Mouse (Mus musculus) intestine, embryonic 14.5 days (tissue): ENCODE results near the gene Gm10803. TPM values are rescaled to one million over a fixed set of nuclear protein-coding genes. Genes with fewer than 3 reads are reported as not detected.

Source experiments
- ATAC-seq: fragments of 200-750 bp; cut with Nextera tagmentation; replicated peaks from 2 replicates; pipeline ENCODE4 v1.8.0; 2017; ENCODE audit warnings: low read depth, moderate number of reproducible peaks, moderate TSS enrichment, moderate library complexity; ENCODE audit not compliant: low FRiP score, low TSS enrichment
- DNase-seq: peaks from one replicate; pipeline ENCODE4 v3.0.0-alpha.2; 2018; ENCODE audit warnings: low spot score
- H3K27ac ChIP-seq: fragments of 300-500 bp; sonication (generic); 2 replicates; pipeline ENCODE4 v1.5.1; 2014; ENCODE audit warnings: low read depth, mild to moderate bottlenecking, control low read depth
- H3K27me3 ChIP-seq: fragments of 300-500 bp; sonication (generic); replicated peaks from 2 replicates; pipeline ENCODE4 v1.6.1; 2014; ENCODE audit warnings: low read length, control low read depth; ENCODE audit not compliant: control insufficient read depth, insufficient read depth
- H3K36me3 ChIP-seq: fragments of 300-500 bp; sonication (generic); 2 replicates; pipeline ENCODE4 v1.6.1; 2014; ENCODE audit warnings: low read length, control low read depth; ENCODE audit not compliant: control insufficient read depth, insufficient read depth
- H3K4me1 ChIP-seq: fragments of 300-500 bp; sonication (generic); replicated peaks from 2 replicates; pipeline ENCODE4 v1.6.1; 2014; ENCODE audit warnings: low read length, control low read depth, mixed read lengths; ENCODE audit not compliant: control insufficient read depth, insufficient read depth
- H3K4me2 ChIP-seq: fragments of 300-500 bp; sonication (generic); 2 replicates; pipeline ENCODE4 v1.6.1; 2014; ENCODE audit warnings: low read length
- H3K4me3 ChIP-seq: fragments of 300-500 bp; sonication (generic); 2 replicates; pipeline ENCODE4 v1.5.1; 2014; ENCODE audit warnings: low read depth, low read length, control low read depth, mixed read lengths
- H3K9ac ChIP-seq: fragments of 300-500 bp; sonication (generic); 2 replicates; pipeline ENCODE4 v1.6.1; 2014; ENCODE audit warnings: mild to moderate bottlenecking, low read length
- H3K9me3 ChIP-seq: fragments of 300-500 bp; sonication (generic); 2 replicates; pipeline ENCODE4 v1.6.1; 2016; ENCODE audit warnings: low read length, control low read depth; ENCODE audit not compliant: control insufficient read depth
- WGBS: fragments of 180-500 bp; shearing (Covaris S2); extraction: QIAGEN DNeasy Blood & Tissue Kit; methylation state at CpG from one replicate; pipeline ENCODE4 v1.1.7; 2014; 5-methylcytosine and 5-hydroxymethylcytosine counted together
- polyA plus RNA-seq: library from polyadenylated mRNA; unstranded; fragments of >200 nt; fragmentation: Nextera tagmentation; extraction: Ambion mirVana; gene quantifications from 2 replicates; pipeline ENCODE4 v1.2.1, GENCODE M21; 2014

The Gm10803 gene
- polyA plus RNA-seq, 1 experiment from 2014 or later = not detected

DNA sequence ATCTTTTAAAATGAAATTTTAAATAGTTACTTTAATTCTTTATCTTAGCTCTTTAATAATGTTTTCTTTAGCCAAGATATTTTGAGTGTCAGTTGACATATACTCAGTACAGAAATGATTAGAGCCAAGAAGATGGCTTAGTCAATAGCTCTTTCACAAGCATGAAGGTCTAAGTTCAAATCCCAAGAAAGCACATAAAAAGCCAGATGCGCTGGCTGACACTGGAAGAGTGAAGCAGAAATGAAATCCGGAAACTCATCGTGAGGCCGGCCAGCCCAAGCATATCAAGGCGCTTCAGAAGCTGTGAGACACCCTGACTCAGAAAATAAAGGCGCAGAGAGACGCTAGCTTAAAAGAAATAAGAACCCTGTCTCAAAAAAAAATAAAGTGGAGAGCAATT lies 26.5 kb upstream of the Gm10803 start:
- Histone ChIP-seq H3K9ac (no peak overlapping the region), H3K27ac (no peak overlapping the region), H3K4me2 (no peak overlapping the region), H3K9me3 (no peaks in the 10 kb centered on the region), H3K4me3 (no peak overlapping the region), H3K27me3 (no peaks in the 10 kb centered on the region), H3K4me1 (peaks cover 16% of the 10 kb centered on the region), H3K36me3 (no peaks in the 10 kb centered on the region)
- DNase-seq (no peak), ATAC-seq (no peak)
- WGBS = 87% methylated on average over 7 of the region's 7 CpGs

DNA sequence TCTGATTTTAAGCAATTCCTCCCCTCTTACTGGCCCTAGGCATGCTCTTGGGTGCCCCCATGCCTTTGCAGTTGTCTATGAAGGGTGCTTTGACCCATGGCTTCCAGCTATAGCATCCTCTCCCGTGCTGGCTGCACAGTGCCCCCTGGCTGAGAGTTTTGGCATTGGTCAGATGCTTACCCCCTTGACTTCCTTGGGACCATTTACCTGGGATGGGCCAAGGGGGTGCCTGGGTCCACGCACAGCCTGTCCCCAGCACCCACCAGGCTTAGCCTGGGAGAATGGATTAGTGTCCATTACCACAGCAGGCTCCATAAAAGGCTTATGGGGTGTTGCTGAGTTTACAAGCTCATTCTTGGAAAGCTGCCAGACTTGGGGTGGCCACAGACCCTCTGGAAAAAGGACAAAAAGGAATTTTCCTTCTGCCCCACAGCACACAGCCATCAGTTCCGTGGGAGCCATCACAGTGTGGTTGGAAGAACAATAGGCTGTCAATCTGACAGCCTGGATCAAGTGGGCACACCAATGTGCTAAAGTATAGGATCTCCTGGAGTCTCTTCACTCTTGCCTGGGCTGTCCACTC lies 22.9 kb upstream of the Gm10803 start:
- no peaks in the 10 kb centered on the region for H3K9me3 ChIP-seq
- DNase-seq (no peak), ATAC-seq (peak; percentile 24; the same call in 1 of the 2 replicates)
- no peaks in the 10 kb centered on the region for H3K27me3 ChIP-seq
- H3K36me3 ChIP-seq = no peaks in the 10 kb centered on the region
- no peak overlapping the region for H3K4me3 ChIP-seq
- H3K27ac ChIP-seq = peak overlapping the region; percentile 12; the same call in 1 of the 2 replicates
- no peak overlapping the region for H3K9ac ChIP-seq
- WGBS = 41% methylated on average over 3 of the region's 3 CpGs
- peaks cover 16% of the 10 kb centered on the region for H3K4me1 ChIP-seq
- no peak overlapping the region for H3K4me2 ChIP-seq

DNA sequence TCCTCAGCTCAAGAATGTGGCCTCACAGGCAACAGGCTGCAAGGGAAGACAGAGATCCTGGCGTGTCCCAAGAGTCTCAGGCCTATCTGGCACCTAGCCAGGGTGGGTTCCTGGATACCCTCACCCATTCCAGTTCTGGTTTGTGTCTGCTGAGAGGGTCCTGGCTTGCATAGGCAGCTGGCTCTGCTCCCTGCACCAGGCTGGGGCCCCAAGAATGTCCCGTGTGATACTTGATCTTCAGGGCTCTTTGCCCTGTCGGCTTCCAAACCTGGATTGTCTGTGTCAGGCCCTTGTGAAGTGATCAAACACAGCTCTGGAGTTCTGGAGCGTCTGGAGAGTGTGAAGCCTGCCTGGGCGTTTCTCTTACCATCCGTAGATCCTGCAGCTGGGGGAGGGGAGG lies 22.2 kb upstream of the Gm10803 start:
- no peak overlapping the region for H3K4me3 ChIP-seq
- ATAC-seq (peak; percentile 75; the same call in 1 of the 2 replicates), DNase-seq (peak; percentile 78)
- WGBS = 14% methylated on average over 6 of the region's 6 CpGs
- no peak overlapping the region for H3K4me2 ChIP-seq
- H3K9ac ChIP-seq = no peak overlapping the region
- peaks cover 16% of the 10 kb centered on the region for H3K4me1 ChIP-seq
- no peaks in the 10 kb centered on the region for H3K27me3 ChIP-seq
- no peaks in the 10 kb centered on the region for H3K9me3 ChIP-seq
- peak overlapping the region; percentile 12; the same call in 1 of the 2 replicates for H3K27ac ChIP-seq
- no peaks in the 10 kb centered on the region for H3K36me3 ChIP-seq

DNA sequence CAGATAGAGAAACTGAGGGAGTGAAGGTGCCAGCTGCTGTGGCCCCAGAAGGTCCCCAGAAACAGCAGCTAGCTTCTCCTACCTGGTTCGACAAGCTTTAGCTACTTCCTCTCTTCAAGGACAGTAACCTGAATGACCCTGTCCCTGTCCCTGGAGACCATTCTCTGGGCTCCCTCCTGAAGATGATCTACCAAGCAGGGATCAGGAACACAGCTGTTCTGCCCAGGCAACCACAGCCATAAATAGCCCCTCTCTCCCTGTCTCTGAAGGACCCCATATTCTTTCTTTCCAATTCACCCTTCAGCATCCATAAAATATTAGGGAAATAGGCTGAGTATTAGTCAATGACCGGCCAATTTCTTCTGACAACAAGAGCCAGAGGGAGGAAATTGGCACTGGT lies 18.6 kb upstream of the Gm10803 start:
- Histone ChIP-seq H3K9ac (no peak overlapping the region), H3K27ac (no peak overlapping the region), H3K4me2 (no peak overlapping the region), H3K27me3 (no peaks in the 10 kb centered on the region), H3K36me3 (no peaks in the 10 kb centered on the region), H3K9me3 (no peaks in the 10 kb centered on the region), H3K4me3 (no peak overlapping the region), H3K4me1 (peaks cover 16% of the 10 kb centered on the region)
- no peak for ATAC-seq
- 79% methylated on average over 2 of the region's 2 CpGs for WGBS
- no peak for DNase-seq

DNA sequence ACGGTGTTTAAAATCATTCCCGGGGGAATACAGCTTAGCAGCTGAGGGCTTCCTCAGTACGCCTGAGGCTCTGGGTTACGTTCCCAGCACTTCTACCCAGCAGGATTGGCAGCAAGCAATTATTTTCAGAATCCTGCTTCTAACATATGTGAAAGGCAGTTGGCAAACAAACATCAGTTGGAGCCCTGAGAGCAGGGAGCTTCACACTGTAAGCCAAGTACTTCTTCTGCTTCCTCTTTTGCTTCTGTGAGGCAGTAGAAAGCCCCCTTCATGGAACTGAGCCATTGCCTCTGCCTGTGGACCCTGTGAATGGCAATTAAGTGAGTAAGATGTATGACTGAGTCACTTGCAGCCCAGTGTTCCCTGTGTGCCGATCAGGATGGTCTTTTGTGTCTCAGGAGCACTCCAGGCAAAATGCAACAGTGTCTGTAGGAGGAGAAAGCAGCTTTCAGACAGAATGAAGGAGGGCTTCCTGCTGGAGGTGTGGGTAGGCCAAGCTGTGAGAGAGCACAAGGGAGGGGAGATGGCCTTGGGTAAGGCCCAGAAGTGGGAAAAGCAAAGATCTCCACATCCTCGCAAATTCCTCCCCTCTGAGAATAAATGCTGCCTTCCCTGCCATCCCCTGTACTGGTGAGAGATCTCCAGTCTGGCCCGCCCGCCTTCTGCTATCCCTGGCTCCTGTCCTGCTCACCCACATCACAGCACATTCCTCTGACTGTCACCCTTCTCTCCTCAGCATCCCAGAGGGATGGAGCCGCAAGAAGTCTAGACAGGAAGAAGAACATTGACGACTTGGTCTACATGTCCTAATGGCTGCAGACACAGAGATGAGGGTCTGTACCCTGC lies 7.5 kb upstream of the Gm10803 start:
- H3K4me3 ChIP-seq = no peak overlapping the region
- H3K27ac ChIP-seq = no peak overlapping the region
- no peaks in the 10 kb centered on the region for H3K4me1 ChIP-seq
- no peak overlapping the region for H3K9ac ChIP-seq
- no peaks in the 10 kb centered on the region for H3K9me3 ChIP-seq
- no peaks in the 10 kb centered on the region for H3K27me3 ChIP-seq
- no peak overlapping the region for H3K4me2 ChIP-seq
- DNase-seq = no peak
- ATAC-seq = no peak
- 54% methylated on average over 10 of the region's 10 CpGs for WGBS
- no peaks in the 10 kb centered on the region for H3K36me3 ChIP-seq

DNA sequence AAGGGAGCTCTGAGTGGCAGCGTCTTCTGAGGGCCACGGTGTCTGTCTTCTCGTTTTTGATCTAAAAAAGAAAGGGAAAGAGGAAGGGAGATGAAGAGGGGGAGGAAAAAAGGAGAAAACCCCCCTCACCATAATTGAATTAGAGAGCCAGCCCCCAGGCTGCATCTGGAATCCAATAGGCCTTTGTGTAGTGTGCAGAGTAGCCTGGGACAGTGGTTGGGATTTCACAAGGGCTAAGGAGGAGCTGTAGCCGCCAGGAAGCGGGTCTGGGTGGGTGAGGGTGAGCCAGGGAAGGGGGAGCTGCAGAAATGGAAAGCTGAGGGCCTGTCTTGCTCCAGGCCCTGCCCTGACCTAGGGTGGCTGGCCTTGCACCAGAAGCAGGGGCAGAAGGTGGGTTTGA lies 6.5 kb upstream of the Gm10803 start:
- DNase-seq = no peak
- 62% methylated on average over 5 of the region's 5 CpGs for WGBS
- no peak overlapping the region for H3K9ac ChIP-seq
- H3K4me1 ChIP-seq = no peaks in the 10 kb centered on the region
- H3K9me3 ChIP-seq = no peaks in the 10 kb centered on the region
- no peaks in the 10 kb centered on the region for H3K36me3 ChIP-seq
- H3K27ac ChIP-seq = no peak overlapping the region
- no peak overlapping the region for H3K4me3 ChIP-seq
- no peaks in the 10 kb centered on the region for H3K27me3 ChIP-seq
- ATAC-seq = no peak
- no peak overlapping the region for H3K4me2 ChIP-seq

DNA sequence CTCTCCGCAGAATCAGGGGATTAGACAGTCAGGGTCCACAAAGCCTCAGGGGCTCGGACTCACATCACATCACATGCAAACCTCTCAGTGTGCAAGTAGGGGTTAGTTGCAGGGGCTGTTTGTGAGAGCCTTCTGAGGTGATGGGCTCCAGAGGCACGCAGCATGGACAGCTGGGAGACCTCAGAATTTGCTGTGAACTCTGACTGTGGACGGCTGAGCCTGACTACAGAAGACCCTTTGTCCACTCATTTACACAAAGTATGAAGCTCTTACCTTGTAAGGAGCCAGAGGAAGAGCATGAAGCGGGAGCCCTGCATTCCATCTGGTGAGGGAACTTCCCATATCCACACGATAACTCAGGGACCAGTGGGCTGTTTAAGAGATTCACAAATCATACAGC lies 5.3 kb downstream of the Gm10803 start:
- Histone ChIP-seq H3K36me3 (no peaks in the 10 kb centered on the region), H3K9me3 (no peaks in the 10 kb centered on the region), H3K9ac (no peak overlapping the region), H3K4me3 (no peak overlapping the region), H3K27me3 (no peaks in the 10 kb centered on the region), H3K27ac (peak overlapping the region; percentile 54), H3K4me2 (no peak overlapping the region), H3K4me1 (peaks cover 10% of the 10 kb centered on the region; the same call in 1 of the 2 replicates)
- WGBS = 25% methylated on average over 6 of the region's 6 CpGs
- DNase-seq (no peak), ATAC-seq (peak; percentile 81)

DNA sequence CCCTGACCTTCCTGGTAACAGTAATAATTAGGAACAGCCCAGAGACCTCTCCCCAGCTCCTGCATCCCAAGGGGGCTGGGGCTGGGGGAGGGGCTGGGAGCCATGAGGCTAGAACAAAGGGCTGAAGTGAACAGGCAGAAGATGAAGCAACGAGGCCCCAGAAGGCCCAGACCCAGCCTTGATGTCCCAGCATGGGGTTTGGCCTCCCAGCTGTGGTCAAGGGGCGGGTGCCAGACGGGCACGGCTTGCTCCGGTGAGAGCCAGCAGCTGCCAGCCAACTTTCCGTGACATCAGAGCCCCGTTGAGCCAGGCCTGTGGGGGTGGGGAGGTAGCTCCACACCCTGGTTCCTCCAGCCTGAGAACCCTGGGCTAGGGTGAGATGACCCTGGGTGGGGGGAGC lies 7.3 kb downstream of the Gm10803 start:
- DNase-seq (no peak), ATAC-seq (no peak)
- Histone ChIP-seq H3K27me3 (no peaks in the 10 kb centered on the region), H3K4me3 (no peak overlapping the region), H3K27ac (no peak overlapping the region), H3K4me1 (peaks cover 10% of the 10 kb centered on the region; the same call in 1 of the 2 replicates), H3K4me2 (no peak overlapping the region), H3K9ac (no peak overlapping the region), H3K9me3 (no peaks in the 10 kb centered on the region), H3K36me3 (no peaks in the 10 kb centered on the region)
- WGBS = 52% methylated on average over 7 of the region's 7 CpGs
